Mouse (Mus musculus) liver, postnatal 0 days (tissue): ENCODE data around the gene Tmbim6.

ENCODE experiments used
- CTCF ChIP-seq: sonication (generic); IDR thresholded peaks from 2 replicates; pipeline ENCODE4 v1.5.1; 2016; ENCODE audit warnings: antibody characterized with exemption, low read depth
- EP300 ChIP-seq: IDR thresholded peaks from 2 replicates; pipeline ENCODE4 v1.6.1; 2016; ENCODE audit warnings: antibody characterized with exemption, low read depth, mild to moderate bottlenecking

- TF ChIP-seq CTCF (no peak), EP300 (no peak)
These were observed 60.6 kb downstream of the Tmbim6 start for GRCm38 (mm10) chr15:99453153-99453900.
